Mouse (Mus musculus) megakaryocyte, embryonic 14.5 days (primary cell): ENCODE data around the gene Bhlhe40.

Source experiments
- FLI1 ChIP-seq: IDR thresholded peaks from 2 replicates; pipeline ENCODE4 v1.6.1; 2012; ENCODE audit warnings: low read length, inconsistent platforms, mixed read lengths
- GATA1 ChIP-seq: IDR thresholded peaks from 3 replicates; pipeline ENCODE4 v1.6.1; 2012; ENCODE audit warnings: mixed read lengths, low read length, inconsistent platforms, borderline replicate concordance

- TF ChIP-seq GATA1, result no peak
- TF ChIP-seq FLI1, result no peak
These were observed 7.2 kb downstream of the Bhlhe40 start for GRCm38 (mm10) chr6:108667599-108668021.
